Mouse (Mus musculus): ENCODE data around the gene Il2rb.

DNA sequence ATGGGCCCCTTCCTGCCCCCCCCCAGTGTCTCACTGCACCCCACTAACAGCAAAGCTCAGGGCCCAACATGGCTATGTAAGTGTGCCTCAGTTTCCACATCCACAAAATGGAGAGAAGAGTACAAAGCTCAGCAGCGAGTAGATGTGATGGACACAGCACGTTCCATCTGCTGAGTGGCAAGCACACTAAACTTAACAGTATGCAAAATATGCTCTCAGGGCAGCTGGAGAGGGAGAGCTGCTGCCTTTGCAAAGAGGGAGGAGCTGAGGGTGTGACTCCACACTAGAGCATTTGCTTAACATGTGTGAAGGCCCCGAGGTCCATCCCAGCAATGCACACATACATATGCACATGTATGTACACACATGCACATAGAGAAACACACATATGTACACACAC is 42.1 kb downstream of the Il2rb start:
- TF ChIP-seq ZNF384 (IDR thresholded peaks at IDR 0.05; ENCODE audit: low read depth, low read length) (no peak), CHD2 (IDR thresholded peaks at IDR 0.05; ENCODE audit: low read depth, low read length) (no peak)

All from ES-E14 (cell line).